10 mouse cellular contexts compared by ENCODE assay signal in genomic region chr13:20207126-20207525, GRCm38 (mm10).
DNase-seq lines count a peak whose midpoint lies in the region; ATAC-seq and TF ChIP-seq lines count a peak whose summit lies in the region.
"Had no signal": no experiment of that assay in that cellular context is flagged by ENCODE, and none has a peak within 500 bp of the region (broad histone marks: within the 10 kb centered on the region; RNA-seq: fewer than 3 reads in every experiment).

No protein-coding gene starts in this region.

- peak overlapping the region; percentile 10 for H3K27ac ChIP-seq in bone marrow, adult 2 months (ENCODE audit: control insufficient read depth, insufficient read depth, low read depth, low read length, poor library complexity)
- H3K27ac ChIP-seq: kidney, postnatal 0 days; neural tube, embryonic 13.5 days had no signal

- ATAC-seq in neutrophil, adult 5-6 weeks (ENCODE audit: extremely low read depth, insufficient number of reproducible peaks, low FRiP score, poor library complexity, severe bottlenecking) = peak; percentile 31

- no peak for TF ChIP-seq CTCF in bone marrow, adult 2 months (IDR thresholded peaks at IDR 0.05; ENCODE audit: control insufficient read depth, insufficient read depth, low read length)

- no peak overlapping the region for H3K4me3 ChIP-seq in bone marrow, adult 2 months (replicated peaks; ENCODE audit: control insufficient read depth, low read depth, low read length)
- H3K4me3 ChIP-seq: neural tube, embryonic 13.5 days had no signal

- peaks cover 1% of the 10 kb centered on the region; the same call in 1 of the 2 replicates for H3K4me1 ChIP-seq in bone marrow, adult 2 months (ENCODE audit: control insufficient read depth, insufficient read depth, low read length)
- H3K4me1 ChIP-seq: neural tube, embryonic 13.5 days had no signal

- 48% methylated on average over 5 of the region's 5 CpGs for WGBS in bone marrow, adult 2 months

- no peak for TF ChIP-seq POLR2A in bone marrow, adult 2 months (IDR thresholded peaks at IDR 0.05; ENCODE audit: borderline replicate concordance, control insufficient read depth, low read depth, low read length)

- DNase-seq in layer of hippocampus, adult 9-11 months = peak; percentile 74
- DNase-seq in layer of hippocampus, postnatal 25 days (ENCODE audit: extremely low spot score in 1 of 2, low spot score in 1 of 2) = no peak
- peak; percentile 84 for DNase-seq in A20 (ENCODE audit: low read depth, low spot score)
- no peak for DNase-seq in adrenal gland, adult 18-20 months (ENCODE audit: low spot score in 2 of 2)
- DNase-seq in testis, postnatal 14 days (ENCODE audit: low spot score) = no peak
- DNase-seq: cerebellum, adult 11-12 months had no signal

Comparison
In these comparisons a context has a peak if more than half of its experiments do, and no peak if none do; other contexts are left out.
1. DNase-seq: peak in layer of hippocampus, adult 9-11 months (single experiment) and A20 (single experiment); none in layer of hippocampus, postnatal 25 days (0 of 2), adrenal gland, adult 18-20 months (0 of 2) and testis, postnatal 14 days (single experiment).